Mouse (Mus musculus): ENCODE measurements around the gene Hoxa3. TPM values are rescaled to one million over a fixed set of nuclear protein-coding genes. Genes with fewer than 3 reads are reported as not detected.

Gene Hoxa3
- polyA plus RNA-seq, 2 experiments from 2014 or later, result 0.15 TPM; not detected in 1

DNA sequence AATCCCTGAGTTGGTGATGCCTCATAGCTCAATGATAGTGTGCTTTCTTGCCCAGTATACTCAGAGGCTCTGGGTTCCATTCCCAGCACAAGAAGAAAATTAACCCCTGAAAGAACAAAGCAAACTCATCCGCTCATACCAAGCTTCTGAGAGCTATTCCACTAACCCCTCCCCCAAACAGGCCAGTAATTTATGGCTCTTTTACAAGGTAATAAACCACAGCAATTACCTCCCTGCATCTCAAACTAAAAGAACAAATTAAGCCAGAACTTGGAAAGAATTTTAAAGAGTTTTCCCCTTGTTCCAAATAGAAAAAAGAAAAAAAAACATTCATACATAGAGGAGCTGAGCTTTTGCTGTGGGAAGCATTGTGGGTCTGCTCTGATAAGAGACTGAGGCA, 30.3 kb downstream of the Hoxa3 start:
- ATAC-seq, result no peak

DNA sequence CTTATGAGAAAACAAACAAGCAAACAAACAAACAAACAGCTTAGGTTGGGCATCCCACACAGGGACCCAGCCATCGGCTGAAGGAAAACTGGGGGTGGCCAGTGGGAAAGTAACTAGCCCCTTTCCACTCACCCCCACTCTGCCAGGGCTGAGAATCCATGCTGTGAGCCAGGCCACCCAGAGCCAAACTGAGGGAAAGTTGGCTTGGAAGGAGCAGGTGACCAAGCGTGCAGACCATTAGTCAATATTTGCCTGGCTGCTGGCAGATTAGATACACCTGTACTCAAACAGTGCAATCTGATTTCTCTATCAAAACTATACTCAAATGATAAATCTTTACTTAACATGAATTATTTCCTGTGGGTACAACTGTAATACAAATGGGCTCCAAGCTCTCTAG, 31.1 kb downstream of the Hoxa3 start:
- ATAC-seq, result no peak

DNA sequence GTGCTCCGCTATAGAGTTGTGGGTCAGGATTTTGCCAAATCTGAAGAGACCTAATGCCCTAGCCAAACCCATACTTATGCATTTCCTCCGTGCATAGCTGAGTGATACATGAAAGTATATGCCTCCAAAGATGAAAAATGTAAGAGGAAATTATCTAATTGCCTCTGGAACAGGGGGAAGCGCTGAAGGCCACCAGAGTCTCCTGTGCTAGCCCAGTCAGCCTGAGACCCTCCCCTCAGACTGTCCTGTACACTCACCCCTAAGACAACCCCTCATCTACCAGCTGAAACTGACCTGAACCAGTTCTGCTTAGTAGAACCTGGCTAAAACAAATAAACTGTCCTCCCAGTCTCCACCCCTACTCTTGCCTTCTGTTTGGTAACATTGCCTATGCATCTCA, 32.4 kb downstream of the Hoxa3 start:
- no peak for ATAC-seq

DNA sequence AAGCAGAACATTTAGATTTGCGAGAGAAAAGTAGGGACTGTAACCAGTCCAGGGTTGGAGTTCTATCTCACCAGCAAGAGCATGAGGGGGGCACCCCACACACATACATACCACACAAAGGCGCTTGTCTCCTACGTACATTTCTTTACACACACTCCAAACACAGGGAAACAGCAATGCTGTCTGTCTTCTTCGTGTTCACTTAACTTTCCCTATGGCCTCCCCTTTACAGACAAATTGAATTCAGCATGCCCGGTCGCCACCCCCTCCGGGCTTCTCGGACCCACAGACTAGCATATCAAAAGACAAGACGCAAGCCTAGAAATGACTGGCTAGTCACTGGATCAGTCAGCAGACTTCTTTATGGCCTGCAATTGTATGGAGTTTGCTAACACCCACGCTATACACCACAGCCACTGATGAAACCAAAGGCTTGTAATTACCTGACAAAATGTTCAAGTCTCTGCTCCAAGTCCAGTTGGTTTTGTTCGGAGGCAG, 32.9 kb downstream of the Hoxa3 start:
- no peak for ATAC-seq

DNA sequence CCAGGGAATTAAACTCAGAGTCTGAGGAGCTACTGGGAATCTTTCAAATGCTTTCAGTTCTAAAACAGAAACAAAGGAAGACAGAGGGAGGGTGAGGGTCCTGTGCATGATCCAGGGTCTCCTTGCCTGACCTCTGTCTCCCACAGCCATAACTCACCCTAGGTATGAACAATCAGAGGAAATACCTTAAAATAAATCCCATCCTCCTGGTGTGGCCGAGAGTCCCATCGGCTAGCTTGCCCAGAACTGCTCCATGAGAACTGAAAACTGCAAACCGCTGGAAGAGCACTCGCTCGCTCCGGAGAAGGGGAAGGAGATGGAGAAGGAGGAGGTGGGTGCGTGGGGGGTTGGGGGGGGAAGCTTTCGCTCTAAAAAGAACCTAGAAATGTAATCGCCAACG, 33.4 kb downstream of the Hoxa3 start:
- no peak for ATAC-seq

DNA sequence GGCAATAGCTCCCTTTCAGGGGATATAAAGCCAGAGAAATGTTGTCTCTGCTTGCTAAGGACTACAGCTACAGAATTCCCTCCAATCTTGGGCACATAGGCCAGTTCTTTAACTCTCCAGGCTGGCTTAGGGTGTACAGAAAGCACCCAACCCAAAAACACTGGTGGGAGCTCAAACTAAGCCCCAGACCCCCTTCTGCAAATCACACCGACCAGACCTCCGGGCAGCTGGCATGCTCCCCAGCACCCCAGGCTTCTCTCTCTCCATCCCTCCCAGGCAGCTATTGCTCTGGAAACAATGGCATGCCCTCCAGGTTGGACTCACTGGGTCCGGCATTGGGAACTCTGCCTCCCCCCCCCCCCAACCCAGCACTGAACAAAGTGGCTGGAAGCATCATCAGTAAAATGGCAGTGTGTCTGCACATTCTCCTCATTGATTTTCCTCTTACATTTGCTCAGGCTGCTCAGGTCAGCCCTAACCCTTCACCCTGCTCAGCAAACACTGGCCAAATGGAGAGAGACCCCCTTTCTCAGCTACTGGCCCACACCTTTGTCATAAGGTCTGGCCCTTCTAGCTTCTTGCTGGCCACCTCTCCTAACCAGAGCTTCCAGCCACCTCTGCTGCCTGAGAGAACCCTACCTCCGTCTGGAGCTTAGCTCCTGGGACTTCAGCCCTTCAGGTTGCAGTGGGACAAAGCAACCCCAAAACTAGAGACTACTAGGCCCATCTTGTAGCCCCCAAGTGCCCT, 34.0 kb downstream of the Hoxa3 start:
- no peak for ATAC-seq

DNA sequence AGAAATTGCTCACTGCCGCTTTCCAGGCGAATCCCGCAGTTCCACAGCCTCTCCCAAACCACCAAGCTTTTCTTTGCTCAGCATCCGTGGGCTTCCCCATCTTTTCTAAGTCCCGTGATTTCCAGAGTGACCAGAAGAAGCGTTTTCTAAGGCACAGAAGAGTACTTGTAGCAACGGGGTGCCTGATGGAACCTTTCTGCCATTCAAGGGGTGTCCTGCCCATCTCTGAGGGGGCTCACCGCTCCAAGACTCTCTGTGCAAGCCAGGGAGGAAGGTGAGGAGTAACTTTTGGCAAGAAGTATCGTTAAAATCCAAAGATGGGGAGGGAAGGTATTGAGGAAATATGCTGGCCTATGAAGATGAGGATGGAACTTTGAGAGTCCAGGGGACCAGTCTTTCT, 35.3 kb downstream of the Hoxa3 start:
- ATAC-seq, result no peak

DNA sequence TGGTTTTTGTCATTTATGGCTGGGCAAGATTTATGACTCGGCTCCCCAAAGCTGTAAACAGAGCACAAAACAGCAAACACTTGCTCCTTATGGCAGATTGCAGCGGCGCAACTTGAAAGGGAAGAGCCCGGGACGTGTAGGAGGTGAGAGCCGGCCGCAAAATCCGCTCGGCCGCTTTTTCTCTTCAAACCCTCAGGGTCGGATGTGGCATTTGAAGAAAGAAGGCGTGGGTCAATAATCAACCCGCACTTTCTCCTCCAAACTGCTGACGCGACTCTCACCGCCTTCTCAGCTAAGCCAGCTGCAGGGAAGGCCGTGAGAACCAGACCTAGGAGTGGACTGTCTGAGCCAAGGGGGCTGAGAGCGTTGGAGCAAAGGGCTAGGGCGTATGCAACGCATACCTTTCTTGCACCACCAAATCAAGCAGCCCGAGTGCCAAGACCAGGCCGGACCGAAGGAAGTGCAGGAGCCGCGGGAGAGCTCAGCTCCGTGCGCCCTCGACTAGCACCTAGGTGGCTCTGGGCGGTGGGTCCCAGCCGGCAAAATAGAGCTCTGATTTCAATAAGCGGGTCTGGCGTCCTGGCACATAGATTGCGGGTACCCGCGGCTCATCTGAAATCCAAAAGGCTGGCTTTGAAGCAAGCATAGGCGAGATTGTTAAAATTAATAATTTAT, 35.9 kb downstream of the Hoxa3 start, which contains the start of gene 5730596B20Rik:
Gene 5730596B20Rik, plus strand, starts transcription at position 438 of the 675 bp plus-strand sequence.
- ATAC-seq, result no peak

DNA sequence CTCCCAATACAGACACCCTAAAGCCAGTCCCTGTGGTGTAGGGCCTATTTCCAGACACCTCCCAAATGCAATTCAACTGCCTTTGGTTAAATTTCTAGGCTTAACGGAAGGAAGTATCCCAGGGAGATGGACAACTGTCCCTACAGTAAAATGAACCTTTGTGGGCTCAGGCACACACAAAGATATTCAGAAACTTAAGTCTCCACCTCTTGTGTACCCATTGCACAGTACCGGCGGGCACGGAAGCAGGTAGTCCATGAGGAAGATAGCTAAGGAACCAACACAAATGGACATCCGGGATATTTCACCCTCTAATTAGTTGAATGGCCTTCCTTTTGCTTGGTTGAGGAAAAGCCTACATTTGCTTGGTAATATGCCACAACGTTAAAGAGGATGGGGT, 36.7 kb downstream of the Hoxa3 start:
- no peak for ATAC-seq

DNA sequence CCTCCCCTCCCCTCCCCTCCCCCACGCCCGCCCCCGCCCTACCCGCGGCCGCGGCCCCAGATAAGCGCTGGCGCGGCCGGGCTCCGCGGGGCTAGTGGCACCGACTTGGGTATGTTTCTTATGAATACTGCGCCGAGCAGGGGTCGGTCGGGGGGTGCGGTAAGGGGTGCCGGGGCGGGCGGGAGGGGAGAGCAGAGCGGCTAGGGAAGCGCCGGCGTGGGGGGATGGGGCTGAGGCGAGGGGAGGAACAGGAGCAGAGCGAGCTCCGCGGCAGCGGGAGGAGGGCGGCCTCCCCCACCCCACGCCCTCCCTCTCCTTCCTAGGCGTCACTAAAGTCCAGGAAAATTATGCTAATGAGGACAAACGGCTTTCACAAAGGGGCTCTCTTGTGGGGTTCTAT, 37.3 kb downstream of the Hoxa3 start:
- ATAC-seq, result no peak

DNA sequence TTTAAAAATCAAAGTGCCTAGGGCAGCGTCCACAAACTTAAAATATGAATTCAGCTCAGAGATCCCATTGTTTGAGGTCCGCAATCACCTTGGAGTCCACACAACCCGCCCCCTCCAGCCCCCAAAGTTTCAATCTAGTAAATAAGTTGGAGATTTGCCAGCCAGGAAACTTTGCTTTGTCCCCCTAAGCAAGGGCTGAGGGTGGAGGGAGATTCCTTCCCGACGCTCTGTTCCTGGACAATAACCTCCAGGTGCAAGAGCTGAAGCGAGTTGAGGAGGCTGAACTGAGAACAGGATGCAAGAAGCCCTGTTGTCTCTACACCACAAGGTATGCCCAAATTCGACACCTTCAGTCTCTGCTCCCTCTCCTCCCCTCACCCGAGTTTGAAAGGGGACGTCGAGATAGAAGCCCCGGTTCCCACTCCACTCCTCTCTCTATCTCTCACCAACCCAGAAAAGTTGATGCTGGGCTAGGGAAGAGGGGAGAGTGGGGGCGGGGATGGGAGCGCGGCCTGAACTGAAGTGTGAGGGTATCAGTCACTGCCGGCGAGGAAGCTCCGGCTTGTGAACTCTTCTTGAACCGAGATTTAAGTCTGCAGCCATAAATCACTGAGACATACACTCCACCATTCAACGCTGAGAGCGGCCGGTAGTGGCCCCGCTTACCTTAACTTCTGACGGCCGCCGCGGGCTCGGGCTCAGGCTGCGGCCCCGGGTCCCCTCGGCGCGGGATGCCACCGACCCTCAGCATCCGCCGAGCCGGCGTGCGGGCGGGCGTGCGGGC, 38.0 kb downstream of the Hoxa3 start:
- ATAC-seq, result no peak

DNA sequence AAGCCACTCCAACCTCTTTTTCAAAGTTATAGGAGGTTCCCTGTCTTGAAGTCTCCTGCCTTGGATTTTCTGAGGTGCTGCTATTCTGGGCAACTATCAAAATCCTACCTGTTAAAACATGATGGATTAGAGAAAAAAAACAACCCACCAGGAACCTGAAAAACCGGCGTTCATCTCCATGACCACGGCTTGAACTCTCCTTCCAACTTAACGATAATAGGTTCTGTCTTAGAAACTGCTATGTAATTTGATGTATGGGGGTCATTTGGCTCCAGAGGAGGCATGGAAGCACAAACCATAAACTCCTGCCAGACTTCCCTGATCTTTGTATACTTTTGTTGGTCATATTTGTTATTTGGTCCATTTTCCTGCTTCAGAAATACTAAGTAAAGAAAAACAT, 39.5 kb downstream of the Hoxa3 start:
- no peak for ATAC-seq

DNA sequence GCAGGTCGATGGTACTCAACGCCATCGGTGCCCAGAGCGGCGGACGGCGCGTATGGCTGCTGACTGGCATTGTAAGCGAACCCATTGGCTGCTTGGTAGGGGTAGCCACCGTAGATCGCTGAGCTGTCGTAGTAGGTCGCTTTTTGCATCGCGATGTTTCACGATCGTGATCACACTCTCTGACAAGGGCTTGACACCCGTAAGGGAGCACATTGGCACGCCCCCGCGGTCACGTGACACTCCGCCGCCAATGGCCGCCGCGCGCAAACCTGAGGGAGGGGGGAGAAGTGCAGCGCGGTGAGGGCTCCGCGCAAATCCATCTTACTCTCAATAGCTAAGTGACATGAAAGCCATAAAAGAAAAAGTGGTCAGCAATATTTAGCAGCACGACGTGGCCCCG, 40.6 kb downstream of the Hoxa3 start:
- no peak for ATAC-seq

DNA sequence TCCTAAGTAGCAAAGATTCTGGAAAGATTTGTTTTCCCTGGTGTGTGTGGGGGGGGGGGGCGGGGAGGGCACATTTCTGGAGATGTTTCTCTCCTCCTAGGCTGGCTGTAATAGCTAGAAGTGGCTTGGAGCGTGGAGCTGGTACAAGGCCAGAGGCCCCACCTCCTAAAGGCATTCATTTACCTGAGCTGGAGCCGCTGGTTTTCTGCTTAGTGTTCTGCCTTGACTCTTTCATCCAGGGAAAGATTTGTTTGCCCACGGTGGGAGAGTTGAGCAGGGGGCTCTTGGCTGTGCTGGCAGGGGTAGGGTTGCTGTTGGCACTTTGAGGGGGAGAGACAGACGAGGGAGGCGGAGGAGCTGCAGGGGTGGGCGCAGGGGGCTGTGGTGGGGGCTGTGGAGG, 41.2 kb downstream of the Hoxa3 start:
- no peak for ATAC-seq

DNA sequence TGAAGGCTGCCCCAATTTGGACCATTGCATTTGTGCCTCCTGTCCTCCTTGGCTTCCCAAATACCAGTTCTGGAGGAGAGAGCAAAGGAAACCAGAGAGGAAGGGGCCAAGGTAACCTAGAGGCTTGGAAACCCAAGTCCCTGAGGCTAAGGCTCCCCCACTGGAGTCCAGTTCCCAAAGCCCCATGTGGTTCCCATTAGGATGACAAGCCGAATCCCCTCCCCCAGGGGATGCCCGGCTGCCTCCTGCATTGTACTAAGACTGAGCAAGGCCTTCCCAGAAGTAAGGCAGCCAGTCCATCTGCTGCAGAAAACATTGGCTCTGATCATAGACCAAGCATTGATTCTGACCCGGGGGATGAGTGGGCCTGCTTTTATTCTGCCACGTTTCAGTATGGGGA, 41.8 kb downstream of the Hoxa3 start:
- ATAC-seq, result no peak

DNA sequence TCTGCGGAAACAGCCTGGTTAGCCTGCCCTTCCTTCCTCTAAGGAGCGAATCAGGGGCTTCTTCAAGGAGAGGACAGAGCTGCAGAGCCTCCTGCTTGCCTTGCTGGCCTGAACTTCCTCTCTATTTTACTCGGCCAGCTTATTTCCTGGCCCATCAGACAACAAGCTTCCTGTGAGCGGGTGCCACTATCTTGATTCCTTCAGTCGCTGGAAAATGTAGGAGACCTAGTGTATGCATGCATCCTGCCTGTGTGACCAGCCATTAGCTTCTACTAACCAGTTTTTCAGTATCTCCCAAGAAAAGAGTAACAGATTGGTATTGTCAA, 42.3 kb downstream of the Hoxa3 start:
- ATAC-seq, result no peak

DNA sequence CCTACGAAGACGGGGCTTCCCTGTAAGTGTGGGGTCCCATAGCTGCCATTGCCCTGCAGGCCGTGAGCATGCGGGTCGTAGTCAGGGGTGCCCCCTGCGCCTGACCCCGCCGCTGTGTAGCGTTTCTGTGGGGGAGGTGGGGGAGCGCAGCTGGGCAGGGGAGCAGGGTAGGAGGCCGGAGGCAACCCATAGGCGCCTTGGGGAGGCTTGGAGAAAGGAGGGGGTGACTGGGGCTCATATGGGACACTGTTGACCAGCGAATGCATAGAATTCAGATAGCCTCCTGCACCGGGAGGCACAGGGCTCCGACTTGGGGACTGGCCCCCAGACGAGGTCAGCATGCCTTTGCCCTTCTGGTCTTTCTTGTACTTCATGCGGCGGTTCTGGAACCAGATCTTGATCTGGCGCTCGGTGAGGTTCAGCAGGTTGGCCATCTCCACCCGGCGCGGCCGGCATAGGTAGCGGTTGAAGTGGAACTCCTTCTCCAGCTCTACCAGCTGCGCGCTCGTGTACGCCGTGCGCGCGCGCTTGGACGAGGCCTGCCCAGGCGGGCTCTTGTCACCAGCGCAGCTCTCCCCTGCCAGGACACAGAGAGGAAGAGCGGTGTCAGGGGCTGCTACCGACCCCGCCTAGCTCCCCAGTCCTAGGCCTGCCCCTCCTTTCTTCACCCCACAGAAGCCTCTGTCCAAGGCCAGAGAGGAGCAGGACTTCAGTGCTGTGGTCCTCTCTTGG, 42.8 kb downstream of the Hoxa3 start:
- no peak for ATAC-seq

DNA sequence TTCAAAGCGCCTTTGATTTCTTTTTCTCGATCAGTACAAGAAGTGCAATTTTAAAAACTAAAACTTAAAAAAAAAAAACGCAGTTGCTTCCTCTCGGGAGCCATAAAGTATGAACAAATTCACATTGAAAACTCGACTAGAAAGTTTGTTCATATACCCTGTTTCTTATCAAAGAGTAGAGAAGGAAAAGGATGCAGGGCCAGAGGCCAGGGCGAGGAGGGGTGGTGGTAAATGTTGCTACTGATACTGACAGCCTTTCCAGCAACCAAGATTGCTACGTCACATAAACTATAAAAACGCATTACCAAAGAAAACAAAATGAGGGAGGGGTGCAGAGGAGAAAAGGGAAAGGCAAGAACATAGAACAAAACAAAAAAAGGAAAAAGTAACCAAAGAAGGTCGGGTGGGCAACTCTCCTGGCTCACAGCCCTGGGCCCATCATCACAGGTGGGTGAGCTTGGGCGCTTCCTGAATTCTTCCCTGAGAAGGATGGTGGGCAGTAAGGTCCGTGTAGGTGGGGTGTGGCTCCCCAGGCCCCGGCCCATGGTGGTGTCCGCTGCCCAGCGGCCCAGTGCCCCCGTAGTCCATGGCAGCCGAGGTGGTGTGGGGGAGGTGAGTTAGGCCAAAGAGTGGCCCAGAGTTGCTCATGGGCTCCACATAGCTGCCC, 43.5 kb downstream of the Hoxa3 start:
- ATAC-seq, result no peak

DNA sequence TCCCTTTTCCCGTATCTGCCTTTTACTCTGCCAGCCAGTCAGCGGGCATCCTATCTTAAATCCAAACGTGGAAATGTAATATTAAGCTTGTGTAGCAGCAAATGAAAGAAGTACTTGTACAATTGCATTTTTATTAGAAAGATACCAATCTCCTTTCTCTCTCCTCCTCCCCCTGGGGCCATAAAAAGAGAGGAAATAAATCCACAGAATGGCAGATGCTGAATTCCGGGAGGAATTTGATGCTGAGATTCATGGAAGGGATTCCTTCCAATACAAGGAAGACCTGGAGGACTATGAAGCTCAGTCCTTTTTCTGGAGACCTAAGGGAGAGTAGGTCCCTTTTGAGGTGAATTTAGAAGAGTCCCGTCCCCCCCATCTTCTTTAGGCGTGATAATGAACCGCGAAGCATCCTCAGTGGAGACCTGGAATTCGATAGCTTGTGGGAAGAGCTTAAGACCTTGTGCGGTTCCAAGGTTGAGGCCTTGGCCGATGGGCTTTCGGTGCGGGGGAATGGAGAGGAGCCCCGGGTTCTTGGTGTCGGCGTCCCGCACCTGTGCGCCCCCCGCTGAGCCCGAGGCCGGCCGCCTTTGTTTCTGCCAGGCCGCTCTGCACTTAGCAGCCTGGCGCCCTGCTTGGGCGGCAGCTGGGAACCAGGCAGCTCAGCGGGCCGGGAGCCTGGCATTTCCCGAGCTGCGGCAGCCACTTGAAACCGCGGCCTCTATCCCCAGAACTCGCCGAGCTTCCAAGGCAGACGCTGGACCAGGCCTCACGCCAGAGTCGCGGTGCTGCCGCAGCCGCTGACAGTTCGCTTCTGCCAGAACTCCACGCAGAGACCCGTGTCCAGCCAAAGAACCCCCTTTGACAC, 44.7 kb downstream of the Hoxa3 start:
- ATAC-seq, result no peak

DNA sequence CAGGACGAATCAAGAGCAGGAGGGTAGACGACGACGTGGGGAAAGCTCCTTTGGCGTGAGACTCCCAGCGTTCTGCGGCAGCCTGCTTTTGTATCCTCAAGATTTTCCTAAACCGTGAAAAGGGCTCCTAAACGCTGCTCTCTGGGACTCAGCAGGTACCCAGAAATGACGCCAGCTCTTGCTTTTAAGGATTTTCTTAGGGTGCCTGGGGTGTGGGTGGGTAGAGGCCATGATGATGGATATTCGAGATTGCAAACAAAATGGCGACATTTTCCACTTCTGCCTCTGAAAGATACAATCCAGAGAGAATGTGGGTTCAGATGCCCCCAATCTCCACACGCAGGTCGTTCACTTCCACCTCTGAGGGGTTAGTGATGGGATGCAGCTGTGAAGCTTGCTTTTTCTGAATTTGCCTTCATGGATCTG, 45.4 kb downstream of the Hoxa3 start:
- ATAC-seq, result no peak

DNA sequence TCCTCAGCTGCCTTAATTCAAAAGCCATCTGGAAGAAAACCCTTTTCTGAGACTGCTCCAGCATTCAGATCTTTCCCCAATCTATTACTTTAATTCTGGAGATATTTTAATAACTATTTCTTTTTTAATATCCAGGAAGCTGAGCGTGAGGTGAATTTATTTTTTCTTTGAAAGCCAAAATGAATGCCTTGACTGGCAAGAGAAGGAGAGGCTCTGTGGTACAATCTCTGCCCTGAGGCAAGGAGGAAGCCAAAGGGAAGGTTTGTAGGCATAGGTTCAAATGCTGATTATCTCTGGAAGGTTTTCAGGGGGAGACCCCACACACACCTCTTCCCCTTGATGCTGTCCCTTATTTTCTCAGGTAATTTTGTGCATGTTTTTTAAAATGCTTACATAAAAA, 46.0 kb downstream of the Hoxa3 start:
- ATAC-seq, result no peak
